Mouse (Mus musculus) brain, embryonic 14.5 days (tissue): ENCODE results near the gene Ehd3.

Experiments
- CTCF ChIP-seq: fragments of 200-500 bp; IDR thresholded peaks from 2 replicates; pipeline ENCODE4 v1.5.1; 2012; ENCODE audit warnings: inconsistent platforms, mild to moderate bottlenecking, moderate library complexity, borderline replicate concordance; ENCODE audit not compliant: insufficient read depth, insufficient read length; ENCODE audit errors: extremely low read depth
- POLR2A ChIP-seq: fragments of 200-500 bp; IDR thresholded peaks from 2 replicates; pipeline ENCODE4 v1.6.1; 2012; ENCODE audit warnings: mild to moderate bottlenecking, inconsistent platforms, borderline replicate concordance; ENCODE audit not compliant: poor library complexity, insufficient read depth, insufficient read length, severe bottlenecking; ENCODE audit errors: extremely low read depth

DNA sequence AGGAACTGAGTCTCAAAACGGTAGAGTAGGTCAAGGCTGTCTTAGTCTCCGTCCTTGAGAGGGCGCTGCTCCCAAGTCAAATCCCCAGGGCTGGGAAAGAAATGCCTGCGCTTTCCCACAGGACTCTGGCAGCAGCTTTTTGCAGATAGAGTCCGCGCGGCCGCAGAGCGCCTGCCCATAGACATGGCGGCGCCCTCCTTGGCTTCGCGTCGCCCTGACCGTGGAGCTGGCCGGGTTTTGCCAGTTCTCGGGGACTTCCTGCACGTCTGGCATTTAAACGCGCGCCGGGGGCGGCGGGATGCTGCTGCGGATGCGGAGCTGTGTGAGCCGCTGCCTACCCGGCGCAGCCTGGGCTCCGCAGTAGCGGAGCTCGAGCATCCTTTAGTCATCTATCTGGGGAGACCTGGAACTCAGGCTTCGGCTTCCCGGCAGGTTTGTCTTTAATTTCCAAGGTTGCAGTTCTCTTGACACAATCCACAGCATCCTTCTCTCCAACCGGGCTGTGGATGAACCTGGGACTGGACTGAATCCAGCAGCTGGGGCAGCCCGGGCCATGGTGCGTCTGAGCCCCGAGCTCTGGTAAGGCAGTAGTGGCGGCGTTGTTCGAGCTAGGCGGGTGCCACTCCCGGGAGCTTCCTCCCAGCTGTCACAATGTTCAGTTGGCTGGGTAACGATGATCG lies 798 bp downstream of the Ehd3 start:
- TF ChIP-seq CTCF (peak; percentile 65), POLR2A (peak; percentile 62; the same call in 1 of the 2 replicates)
